Mouse (Mus musculus): ENCODE data around the gene Phf11c.

GRCm38 (mm10) chr14:59435206-59435605 is 40.0 kb upstream of the Phf11c start:
- TF ChIP-seq POLR2A (IDR thresholded peaks at IDR 0.05; ENCODE audit: insufficient read depth, low read depth, low read length), result no peak
- TF ChIP-seq CTCF (IDR thresholded peaks at IDR 0.05; ENCODE audit: insufficient read depth, low read depth, low read length), result no peak
